Mouse (Mus musculus) megakaryocyte progenitor cell, adult 5-6 weeks (primary cell): ENCODE measurements around the gene Wbp1. TPM values are rescaled to one million over a fixed set of nuclear protein-coding genes. Genes with fewer than 3 reads are reported as not detected.

Source experiments
- ATAC-seq: replicated peaks from 2 replicates; pipeline ENCODE4 v1.8.0; 2016; ENCODE audit warnings: mild to moderate bottlenecking, moderate TSS enrichment, inconsistent platforms; ENCODE audit not compliant: poor library complexity
- total RNA-seq, 2 experiments: library from RNA; stranded (forward) in 1 of 2; stranded (reverse) in 1 of 2; fragments of 157-497, 149-512 nt in 1 of 2; fragments of 200-1000 nt in 1 of 2; gene quantifications; 2 replicates each; pipeline versions ENCODE4 v1.2.3 to v1.2.4; 2015 to 2017

Wbp1 gene
- total RNA-seq, 2 experiments from 2014 or later, result 27.8 to 85.0 TPM

- peak; percentile 39 for ATAC-seq
These were observed 35.0 kb downstream of the Wbp1 start, which contains the start of gene Lbx2 for GRCm38 (mm10) chr6:83086121-83087035. Gene Lbx2, plus strand, starts transcription at chr6:83086367.

- no peak for ATAC-seq
These were observed 36.9 kb downstream of the Wbp1 start for GRCm38 (mm10) chr6:83084477-83084876.

- no peak for ATAC-seq
These were observed 37.9 kb downstream of the Wbp1 start for GRCm38 (mm10) chr6:83083497-83083896.

DNA sequence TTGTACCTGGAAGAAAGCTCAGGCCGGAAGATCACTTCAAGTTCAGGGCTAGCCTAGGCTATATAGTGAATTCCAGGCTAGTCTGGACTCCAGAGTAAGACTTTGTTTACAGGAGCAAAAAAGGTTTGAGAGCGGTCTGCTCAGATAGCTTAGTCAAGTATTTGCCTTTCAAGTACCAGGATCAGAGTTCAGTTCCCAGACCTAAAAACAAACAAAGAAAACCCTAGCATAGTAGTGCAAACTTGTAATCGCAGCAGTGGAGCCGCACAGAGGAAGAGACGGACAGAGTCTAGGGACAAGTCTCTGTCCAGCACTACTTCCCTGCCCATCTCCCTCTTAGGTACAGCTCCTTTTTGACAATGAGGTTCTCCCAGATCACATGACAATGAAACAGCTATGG is 41.1 kb downstream of the Wbp1 start:
- ATAC-seq, result no peak

DNA sequence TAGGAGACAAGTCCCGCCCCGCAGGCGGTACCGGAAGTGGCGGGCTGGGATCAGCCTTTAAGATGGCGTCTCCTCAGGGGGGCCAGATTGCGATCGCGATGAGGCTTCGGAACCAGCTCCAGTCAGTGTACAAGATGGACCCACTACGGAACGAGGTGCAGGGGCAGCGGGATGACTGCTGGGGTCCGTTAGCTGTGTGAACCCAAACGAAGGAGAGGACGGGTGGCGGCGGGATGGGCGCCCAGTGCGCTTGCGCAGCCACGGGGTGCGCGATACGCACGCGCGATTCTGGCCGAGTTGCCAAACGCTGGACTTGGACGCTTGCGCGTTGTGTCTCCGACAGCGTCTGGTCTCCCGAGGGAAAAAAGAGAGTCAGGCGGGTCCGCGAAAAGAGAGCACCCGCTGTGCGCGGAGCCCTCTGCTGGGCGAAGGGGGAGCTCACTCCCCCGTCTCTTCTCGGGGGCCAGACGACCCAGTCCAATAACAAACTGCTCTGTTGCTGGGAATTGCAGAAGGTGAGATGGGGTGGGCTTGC is 43.0 kb downstream of the Wbp1 start:
- peak; percentile 92 for ATAC-seq

DNA sequence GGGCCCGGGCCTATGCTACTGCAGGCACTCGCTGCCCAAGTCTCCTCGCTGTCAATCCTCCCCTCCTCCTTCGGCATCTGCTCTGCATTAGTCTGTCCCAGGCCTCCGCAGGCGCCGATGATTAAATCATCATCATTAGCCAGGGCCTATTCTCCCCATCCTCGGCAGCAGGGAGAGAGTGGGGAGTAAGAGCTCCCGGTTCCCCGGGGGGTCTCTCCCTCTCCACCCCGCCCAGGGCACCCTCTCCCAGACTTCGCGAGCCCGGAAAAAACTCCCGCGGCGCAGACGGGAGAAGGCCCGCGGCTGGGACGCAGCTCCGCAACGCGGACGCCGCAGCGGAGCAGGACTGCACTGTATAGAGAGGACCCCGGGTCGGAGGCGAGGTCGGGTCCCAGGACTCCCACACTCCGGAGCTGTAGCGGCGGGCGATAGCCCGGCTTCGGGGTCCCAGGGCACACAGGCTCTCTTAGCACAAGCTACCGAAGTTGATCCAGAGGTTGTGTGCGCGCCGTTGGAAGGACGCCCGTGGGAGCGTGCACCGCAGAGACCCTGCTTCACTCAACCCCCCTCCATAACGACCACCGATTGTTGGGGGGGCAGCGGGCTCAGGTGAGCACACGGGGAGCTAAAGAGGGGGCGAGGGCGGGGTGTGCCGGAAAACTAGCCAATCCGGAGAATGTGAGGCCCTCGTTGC is 43.6 kb downstream of the Wbp1 start, which contains the start of gene Pcgf1:
Pcgf1 (plus strand) TSS at position 240 of the 694 bp plus-strand sequence.
- ATAC-seq, result peak; percentile 15

DNA sequence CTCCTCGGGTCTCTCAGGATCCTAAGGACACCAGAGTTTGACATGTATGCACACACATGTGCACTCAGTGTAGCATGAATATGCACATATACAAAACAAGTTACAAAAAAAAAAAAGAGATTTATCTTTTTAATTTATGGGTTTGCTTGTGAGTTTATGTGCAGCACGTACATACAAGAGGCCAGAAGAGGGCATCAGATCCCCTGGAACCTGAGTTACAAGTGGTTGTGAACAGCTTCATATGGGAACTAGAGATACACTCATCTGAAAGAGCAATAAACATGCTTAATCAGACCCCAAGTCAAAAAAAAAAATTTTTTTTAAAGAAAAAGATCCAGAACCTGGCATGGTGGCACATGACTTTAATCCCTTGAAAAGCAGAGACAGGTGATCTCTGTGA is 46.4 kb downstream of the Wbp1 start:
- ATAC-seq, result 0 out of 2 replicates have a peak, but pooled peaks have one; percentile 19

DNA sequence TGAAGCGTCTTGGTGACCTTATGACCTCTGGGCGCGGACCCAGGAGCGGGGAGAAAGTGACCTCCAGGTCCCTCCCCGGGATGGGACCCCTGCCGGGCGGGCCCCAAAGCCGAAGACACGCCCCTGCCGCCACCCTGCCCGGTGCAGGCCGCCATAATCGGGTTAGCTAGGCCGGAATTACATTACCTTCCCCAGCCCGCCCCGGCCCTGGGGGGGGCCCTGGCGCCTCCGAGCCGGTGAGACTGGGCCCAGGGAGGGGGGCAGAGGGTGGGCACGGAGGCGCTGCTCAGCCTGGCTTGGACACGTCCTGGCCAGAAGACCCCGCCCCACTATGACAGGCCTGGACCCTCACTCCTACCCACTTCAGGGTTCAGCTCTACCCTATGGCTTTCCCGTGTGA is 50.1 kb downstream of the Wbp1 start:
- no peak for ATAC-seq

DNA sequence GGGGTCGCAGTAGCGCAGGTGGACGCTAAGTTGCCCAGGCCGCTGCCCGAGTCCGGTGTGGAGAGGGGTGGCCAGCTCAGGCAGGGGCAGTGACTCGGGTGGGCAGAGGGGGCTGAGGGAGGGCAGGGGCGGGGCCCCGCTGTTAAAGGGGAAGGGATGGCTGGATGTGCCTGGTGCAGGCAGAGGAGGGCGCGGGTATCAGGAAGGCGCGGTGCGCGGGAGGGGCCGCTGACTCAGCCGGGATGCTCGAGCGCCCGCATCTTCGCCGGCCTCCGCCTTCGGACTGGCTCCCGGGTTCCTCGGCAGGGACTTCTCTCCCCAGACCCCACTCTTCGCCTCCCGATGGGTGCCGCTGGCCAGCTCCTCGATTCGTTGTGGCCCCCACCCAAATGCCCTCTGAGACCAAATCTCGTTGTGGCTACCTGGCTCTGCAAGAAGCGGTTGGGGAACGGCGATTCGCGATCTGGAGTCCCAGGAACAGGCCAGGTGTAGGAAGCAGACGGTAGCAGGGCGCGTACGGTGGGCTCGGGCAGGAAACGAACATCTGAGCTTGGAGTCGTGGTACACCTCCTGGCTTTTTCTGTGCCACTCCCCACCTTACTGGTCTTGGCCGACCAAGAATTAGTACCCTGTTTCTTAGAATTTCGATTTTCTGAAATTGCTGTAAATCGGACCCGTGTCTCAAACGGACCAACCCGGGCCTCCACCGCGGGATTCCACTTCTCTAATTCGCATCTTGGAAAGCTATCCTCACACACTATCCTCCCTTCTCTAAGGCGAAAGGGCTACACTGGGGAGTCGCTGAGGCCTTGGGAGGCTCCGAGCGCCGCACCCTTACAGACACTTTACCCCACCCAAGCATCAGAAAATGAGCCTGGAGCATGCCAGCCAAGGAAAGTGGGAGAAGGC is 50.8 kb downstream of the Wbp1 start:
- 0 out of 2 replicates have a peak, but pooled peaks have one; percentile 10 for ATAC-seq

DNA sequence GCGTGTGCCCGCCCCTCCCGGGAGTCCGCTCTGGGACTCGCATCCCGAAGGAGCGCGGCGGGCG is 51.3 kb downstream of the Wbp1 start, which contains the start of gene Tlx2:
Tlx2 (minus strand) TSS at position 47 of the 64 bp plus-strand sequence.
- no peak for ATAC-seq

GRCm38 (mm10) chr6:83069488-83070246 is 51.7 kb downstream of the Wbp1 start:
- no peak for ATAC-seq

Other genes with a start within 250 kb of the Wbp1 start
- 0.15 and 0.27 TPM in 2 replicates for gene Sema4f, start 181.8 kb downstream of the Wbp1 start, total RNA-seq (2015)
- gene Sema4f, start 181.8 kb downstream of the Wbp1 start, total RNA-seq (2017), result 0.04 and 0.17 TPM in 2 replicates
- gene M1ap, start 174.7 kb downstream of the Wbp1 start, total RNA-seq (2015), result 5.0 and 8.0 TPM in 2 replicates
- gene M1ap, start 174.7 kb downstream of the Wbp1 start, total RNA-seq (2017), result 5.1 and 5.9 TPM in 2 replicates
- 6.5 and 6.8 TPM in 2 replicates for gene Dok1, start 88.1 kb downstream of the Wbp1 start, total RNA-seq (2015)
- 14.1 and 18.2 TPM in 2 replicates for gene Dok1, start 88.1 kb downstream of the Wbp1 start, total RNA-seq (2017)
- 0.59 and 1.4 TPM in 2 replicates for gene Loxl3, start 87.4 kb downstream of the Wbp1 start, total RNA-seq (2015)
- 1.0 and 1.7 TPM in 2 replicates for gene Loxl3, start 87.4 kb downstream of the Wbp1 start, total RNA-seq (2017)
- 135 and 178 TPM in 2 replicates for gene Aup1, start 67.0 kb downstream of the Wbp1 start, total RNA-seq (2015)
- gene Aup1, start 67.0 kb downstream of the Wbp1 start, total RNA-seq (2017), result 112 and 133 TPM in 2 replicates
- gene Htra2, start 66.3 kb downstream of the Wbp1 start, total RNA-seq (2015), result 128 and 129 TPM in 2 replicates
- 77.3 and 82.3 TPM in 2 replicates for gene Htra2, start 66.3 kb downstream of the Wbp1 start, total RNA-seq (2017)
- gene Dqx1, start 63.7 kb downstream of the Wbp1 start, total RNA-seq (2015), result 1.2 and 1.7 TPM in 2 replicates
- gene Dqx1, start 63.7 kb downstream of the Wbp1 start, total RNA-seq (2017), result 0.75 and 1.0 TPM in 2 replicates
- gene Tlx2, start 51.3 kb downstream of the Wbp1 start, total RNA-seq (2015), result not detected in 2 replicates
- gene Tlx2, start 51.3 kb downstream of the Wbp1 start, total RNA-seq (2017), result not detected in 2 replicates
- gene Pcgf1, start 43.7 kb downstream of the Wbp1 start, total RNA-seq (2015), result 26.5 and 27.2 TPM in 2 replicates
- 15.3 and 20.4 TPM in 2 replicates for gene Pcgf1, start 43.7 kb downstream of the Wbp1 start, total RNA-seq (2017)
- not detected in 2 replicates for gene Lbx2, start 35.2 kb downstream of the Wbp1 start, total RNA-seq (2015)
- not detected in 2 replicates for gene Lbx2, start 35.2 kb downstream of the Wbp1 start, total RNA-seq (2017)
- gene Ccdc142, start 20.0 kb downstream of the Wbp1 start, total RNA-seq (2015), result 0.20 and 0.79 TPM in 2 replicates
- 0.58 and 1.6 TPM in 2 replicates for gene Ccdc142, start 20.0 kb downstream of the Wbp1 start, total RNA-seq (2017)
- gene Gm42688, start 19.9 kb downstream of the Wbp1 start, total RNA-seq (2015), result 1.5 and 1.6 TPM in 2 replicates
- gene Gm42688, start 19.9 kb downstream of the Wbp1 start, total RNA-seq (2017), result 2.7 and 3.0 TPM in 2 replicates
- gene Mrpl53, start 12.5 kb downstream of the Wbp1 start, total RNA-seq (2015), result 53.6 and 60.8 TPM in 2 replicates
- gene Mrpl53, start 12.5 kb downstream of the Wbp1 start, total RNA-seq (2017), result 19.5 and 29.2 TPM in 2 replicates
- gene Mogs, start 6.1 kb downstream of the Wbp1 start, total RNA-seq (2015), result 54.6 and 69.0 TPM in 2 replicates
- 122 and 130 TPM in 2 replicates for gene Mogs, start 6.1 kb downstream of the Wbp1 start, total RNA-seq (2017)
- 20.7 and 24.4 TPM in 2 replicates for gene Ino80b, start 3.9 kb upstream of the Wbp1 start, total RNA-seq (2015)
- gene Ino80b, start 3.9 kb upstream of the Wbp1 start, total RNA-seq (2017), result 35.5 and 44.4 TPM in 2 replicates
- 1.9 and 2.4 TPM in 2 replicates for gene Rtkn, start 13.9 kb upstream of the Wbp1 start, total RNA-seq (2015)
- gene Rtkn, start 13.9 kb upstream of the Wbp1 start, total RNA-seq (2017), result 2.2 and 2.4 TPM in 2 replicates
- 0.57 TPM in 1 of 2 replicates, not detected in the other for gene Wdr54, start 34.8 kb upstream of the Wbp1 start, total RNA-seq (2015)
- gene Wdr54, start 34.8 kb upstream of the Wbp1 start, total RNA-seq (2017), result under 0.01 and 0.14 TPM in 2 replicates
- gene 1700003E16Rik, start 34.8 kb upstream of the Wbp1 start, total RNA-seq (2015), result not detected in 2 replicates
- gene 1700003E16Rik, start 34.8 kb upstream of the Wbp1 start, total RNA-seq (2017), result not detected in 2 replicates
- 50.8 and 51.4 TPM in 2 replicates for gene Dctn1, start 44.4 kb upstream of the Wbp1 start, total RNA-seq (2015)
- 85.9 and 86.2 TPM in 2 replicates for gene Dctn1, start 44.4 kb upstream of the Wbp1 start, total RNA-seq (2017)
- 0.10 TPM in 1 of 2 replicates, not detected in the other for gene Slc4a5, start 98.3 kb upstream of the Wbp1 start, total RNA-seq (2015)
- under 0.01 TPM in 1 of 2 replicates, not detected in the other for gene Slc4a5, start 98.3 kb upstream of the Wbp1 start, total RNA-seq (2017)
- gene Mthfd2, start 204.3 kb upstream of the Wbp1 start, total RNA-seq (2015), result 19.7 and 26.8 TPM in 2 replicates
- 23.1 and 25.0 TPM in 2 replicates for gene Mthfd2, start 204.3 kb upstream of the Wbp1 start, total RNA-seq (2017)
- gene Mob1a, start 204.5 kb upstream of the Wbp1 start, total RNA-seq (2015), result 83.8 and 90.1 TPM in 2 replicates
- gene Mob1a, start 204.5 kb upstream of the Wbp1 start, total RNA-seq (2017), result 129 and 133 TPM in 2 replicates
- gene Bola3, start 227.6 kb upstream of the Wbp1 start, total RNA-seq (2015), result 81.1 and 95.2 TPM in 2 replicates
- 62.6 and 70.8 TPM in 2 replicates for gene Bola3, start 227.6 kb upstream of the Wbp1 start, total RNA-seq (2017)